Mouse (Mus musculus) ES-E14 (cell line): ENCODE data around the gene Adgrd1. TPM values are rescaled to one million over a fixed set of nuclear protein-coding genes. Genes with fewer than 3 reads are reported as not detected.

ENCODE experiments used
- DNase-seq: peaks from one replicate; pipeline ENCODE4 v3.0.0-alpha.2; 2013; ENCODE audit warnings: low read depth, low spot score
- H3K27ac ChIP-seq: 2 replicates; pipeline ENCODE4 v1.5.1; 2012; ENCODE audit warnings: low read depth, mild to moderate bottlenecking, low read length, moderate library complexity, mixed read lengths; ENCODE audit not compliant: poor library complexity, insufficient read depth, severe bottlenecking
- H3K36me3 ChIP-seq: 2 replicates; pipeline ENCODE4 v1.6.1; 2012; ENCODE audit warnings: mild to moderate bottlenecking, low read length, moderate library complexity, mixed read lengths; ENCODE audit not compliant: control insufficient read depth, poor library complexity, insufficient read depth, severe bottlenecking
- H3K4me1 ChIP-seq, 2 experiments: fragments of 150-350 bp in 1 of 2; sonication (generic) in 1 of 2; 2 replicates each; pipeline ENCODE4 v1.6.1; 2012; ENCODE audit warnings: low read length in 2 of 2, mild to moderate bottlenecking in 1 of 2, mixed read lengths in 1 of 2; ENCODE audit not compliant: control insufficient read depth in 2 of 2, insufficient read depth in 2 of 2, poor library complexity in 1 of 2
- H3K4me3 ChIP-seq, 2 experiments: fragments of 150-350 bp in 1 of 2; sonication (generic) in 1 of 2; 2 replicates each; pipeline ENCODE4 v1.5.1; 2012; ENCODE audit warnings: low read length in 2 of 2, low read depth in 1 of 2, mild to moderate bottlenecking in 1 of 2, mixed read lengths in 1 of 2; ENCODE audit not compliant: insufficient read depth in 1 of 2, poor library complexity in 1 of 2, severe bottlenecking in 1 of 2
- H3K9ac ChIP-seq: 2 replicates; pipeline ENCODE4 v1.6.1; 2012; ENCODE audit warnings: low read depth, mild to moderate bottlenecking, low read length, mixed read lengths; ENCODE audit not compliant: poor library complexity, insufficient read depth, severe bottlenecking
- H3K9me3 ChIP-seq: fragments of 150-350 bp; sonication (generic); 2 replicates; pipeline ENCODE4 v1.6.1; 2012; ENCODE audit warnings: low read depth, mild to moderate bottlenecking, low read length; ENCODE audit not compliant: control insufficient read depth, insufficient read depth
- CHD2 ChIP-seq: IDR thresholded peaks from 2 replicates; pipeline ENCODE4 v1.6.1; 2014; ENCODE audit warnings: mild to moderate bottlenecking, low read depth, low read length, inconsistent platforms
- HCFC1 ChIP-seq: IDR thresholded peaks from 2 replicates; pipeline ENCODE4 v1.6.1; 2012; ENCODE audit warnings: low read length, inconsistent platforms, borderline replicate concordance; ENCODE audit not compliant: insufficient read depth
- MAFK ChIP-seq: IDR thresholded peaks from 2 replicates; pipeline ENCODE4 v1.6.1; 2014; ENCODE audit warnings: mild to moderate bottlenecking, low read depth, low read length, inconsistent platforms; ENCODE audit not compliant: insufficient read depth
- ZC3H11A ChIP-seq: IDR thresholded peaks from 2 replicates; pipeline ENCODE4 v1.6.1; 2012; ENCODE audit warnings: low read depth, mild to moderate bottlenecking, inconsistent platforms, low read length, borderline replicate concordance
- ZNF384 ChIP-seq: IDR thresholded peaks from 2 replicates; pipeline ENCODE4 v1.6.1; 2012; ENCODE audit warnings: low read depth, low read length, inconsistent platforms
- in situ Hi-C, 2 experiments: fragments of 600-800 bp; cut with MboI; formaldehyde crosslinking; loops; one replicate each; pipeline ENCODE4 v1.15.1; 2025; ENCODE audit warnings: low sequenced_read_pairs in 2 of 2, inconsistent platforms in 1 of 2; ENCODE audit not compliant: unreplicated experiment in 2 of 2
- total RNA-seq: library from RNA; depleted of rRNA; stranded (reverse); fragments of 300-350 nt; gene quantifications from 2 replicates; pipeline ENCODE4 v1.2.3, GENCODE M21; 2012

Gene Adgrd1
- total RNA-seq, 1 experiment, result 1.1 TPM

DNA sequence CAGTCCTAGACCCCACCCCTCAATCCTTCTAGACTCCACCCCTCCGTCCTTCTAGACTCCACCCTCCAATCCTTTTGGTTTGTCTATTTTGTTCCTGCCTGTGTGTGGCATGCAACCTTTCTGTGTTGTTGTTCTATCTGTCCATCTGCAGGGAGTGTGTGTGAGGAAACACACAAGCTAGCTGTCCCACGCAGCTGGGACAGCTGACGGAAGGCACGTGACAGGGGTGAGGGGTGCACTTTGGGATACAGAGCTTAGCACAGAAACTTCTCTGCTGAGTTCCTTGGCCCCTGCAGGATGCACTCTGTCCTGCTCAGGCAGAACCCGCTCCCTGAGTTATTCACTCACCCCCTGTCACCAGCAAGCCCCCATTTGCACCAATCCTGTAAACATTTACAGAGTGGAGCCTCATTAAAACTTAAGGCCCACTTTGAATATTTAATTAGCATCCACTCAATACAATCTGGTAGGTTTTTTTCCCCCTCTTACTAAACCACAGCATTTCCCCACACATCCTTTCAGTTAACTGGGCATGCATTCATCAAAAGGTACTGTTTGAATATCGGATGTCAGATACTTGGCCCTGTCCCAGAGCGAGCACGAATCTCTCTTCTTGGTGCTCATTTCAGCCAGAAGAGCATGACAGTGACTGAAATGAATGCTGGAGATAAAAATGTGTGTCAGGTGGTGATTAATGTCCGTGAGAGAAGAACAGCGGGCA is 4.0 kb upstream of the Adgrd1 start:
- Histone ChIP-seq H3K9ac (no peak overlapping the region), H3K27ac (no peak overlapping the region), H3K4me1 (no peaks in the 10 kb centered on the region), H3K4me3 (no peak overlapping the region), H3K9me3 (no peaks in the 10 kb centered on the region), H3K36me3 (no peaks in the 10 kb centered on the region)
- DNase-seq, result no peak
- in situ Hi-C loops, result no loop called here
- TF ChIP-seq ZC3H11A, result no peak

DNA sequence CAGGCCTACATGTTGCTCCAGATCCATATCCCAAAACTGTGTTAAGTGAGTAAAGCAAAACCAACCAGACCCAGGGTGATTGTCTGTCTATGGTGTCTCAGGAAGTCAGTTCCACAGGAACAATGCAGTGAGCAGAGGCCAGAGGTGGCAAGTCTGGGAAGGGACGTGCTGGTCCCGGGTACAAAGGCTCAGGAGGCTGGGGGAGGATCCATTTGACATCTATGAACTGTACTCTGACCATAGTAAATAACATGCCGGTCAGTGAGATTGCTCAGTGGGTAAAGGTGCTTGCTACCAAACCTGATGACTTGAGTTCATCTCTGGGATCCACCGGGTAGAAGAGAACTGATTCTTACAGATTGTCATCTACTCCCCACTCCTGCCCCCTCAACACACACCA is 3.4 kb upstream of the Adgrd1 start:
- no peak overlapping the region for H3K9ac ChIP-seq
- no peaks in the 10 kb centered on the region for H3K9me3 ChIP-seq
- in situ Hi-C loops, result no loop called here
- DNase-seq, result no peak
- H3K4me3 ChIP-seq, result no peak overlapping the region
- no peaks in the 10 kb centered on the region for H3K36me3 ChIP-seq
- no peaks in the 10 kb centered on the region for H3K4me1 ChIP-seq
- no peak overlapping the region for H3K27ac ChIP-seq
- no peak for TF ChIP-seq MAFK
- TF ChIP-seq ZNF384, result no peak
- no peak for TF ChIP-seq HCFC1
- no peak for TF ChIP-seq ZC3H11A
- TF ChIP-seq CHD2, result no peak

DNA sequence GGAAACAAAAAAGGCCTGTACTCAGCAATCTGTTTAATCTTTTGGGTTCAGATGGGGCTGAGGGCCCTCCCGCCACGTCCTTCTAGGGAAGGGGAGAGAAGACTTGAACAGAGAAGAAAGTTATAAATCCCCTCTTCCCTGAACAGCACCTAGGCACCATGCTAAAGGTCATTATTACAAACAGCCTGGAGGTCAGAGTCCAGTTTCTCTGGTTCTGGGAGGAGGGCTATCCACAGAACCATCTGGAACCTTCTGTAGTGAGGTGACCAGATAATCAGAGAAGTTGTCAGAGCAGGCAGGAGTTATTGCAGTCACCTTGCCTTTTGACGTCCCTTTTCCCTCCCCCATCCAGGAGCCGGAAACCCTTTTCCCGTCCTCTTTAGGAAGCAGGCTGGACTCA is 2.3 kb upstream of the Adgrd1 start:
- Histone ChIP-seq H3K9me3 (no peaks in the 10 kb centered on the region), H3K9ac (no peak overlapping the region), H3K4me1 (no peaks in the 10 kb centered on the region), H3K27ac (no peak overlapping the region), H3K36me3 (no peaks in the 10 kb centered on the region), H3K4me3 (no peak overlapping the region)
- in situ Hi-C loops, result no loop called here
- no peak for DNase-seq
- TF ChIP-seq HCFC1, result no peak
- TF ChIP-seq ZNF384, result no peak
- no peak for TF ChIP-seq CHD2
- no peak for TF ChIP-seq ZC3H11A
- no peak for TF ChIP-seq MAFK

DNA sequence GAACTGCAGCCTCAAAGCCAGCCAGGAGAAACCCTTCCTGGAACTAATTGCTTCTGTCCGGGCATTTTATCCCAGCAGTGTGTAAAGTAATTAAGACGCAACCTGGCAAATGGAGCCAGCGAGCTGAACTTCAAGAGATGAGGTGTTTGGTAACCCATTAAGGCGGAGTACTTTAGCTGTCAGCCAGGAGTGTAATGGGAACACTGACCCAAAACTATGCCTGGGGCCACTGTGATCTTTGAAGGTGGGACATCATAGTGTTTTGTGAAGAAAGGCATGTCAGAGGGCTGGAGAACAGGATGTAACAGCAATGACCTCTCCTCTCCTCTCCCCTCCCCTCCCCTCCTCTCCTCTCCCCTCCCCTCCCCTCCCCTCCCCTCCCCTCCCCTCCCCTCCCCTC is 7.5 kb downstream of the Adgrd1 start:
- Histone ChIP-seq H3K36me3 (no peaks in the 10 kb centered on the region), H3K9me3 (no peaks in the 10 kb centered on the region), H3K4me1 (peaks cover 0 to 7% of the 10 kb centered on the region in 2 experiments; a peak in 2 of 4 replicates), H3K4me3 (no peak overlapping the region), H3K9ac (no peak overlapping the region), H3K27ac (no peak overlapping the region)
- peak; percentile 33 for DNase-seq
- in situ Hi-C loops, result no loop called here
- TF ChIP-seq ZNF384, result no peak
- TF ChIP-seq HCFC1, result no peak

DNA sequence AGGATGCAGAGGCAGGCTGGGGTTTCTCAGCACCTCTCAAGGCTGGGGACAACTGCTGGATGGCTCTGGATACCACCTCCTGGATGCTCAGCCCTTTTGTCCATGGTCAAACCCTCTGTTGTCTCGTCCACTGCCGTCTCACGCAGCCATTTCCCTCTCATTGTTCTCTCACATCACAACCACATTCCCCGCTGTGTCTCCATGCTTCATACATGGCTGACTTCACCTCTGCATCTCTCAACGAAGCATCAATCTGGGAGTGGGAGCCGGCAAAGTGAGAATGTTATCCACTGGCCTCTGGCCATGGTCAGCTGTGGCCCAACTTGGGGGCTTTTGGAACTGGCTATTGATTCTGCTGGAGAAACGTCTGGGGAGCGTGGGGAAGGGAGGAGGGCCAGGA is 15.2 kb downstream of the Adgrd1 start:
- in situ Hi-C loops, result no loop called here
- H3K4me1 ChIP-seq, result peaks cover 0 to 11% of the 10 kb centered on the region in 2 experiments; a peak in 2 of 4 replicates
- H3K9ac ChIP-seq, result no peak overlapping the region
- DNase-seq, result no peak
- H3K27ac ChIP-seq, result no peak overlapping the region
- no peak for TF ChIP-seq ZNF384
- no peak for TF ChIP-seq HCFC1
- TF ChIP-seq CHD2, result no peak
- TF ChIP-seq ZC3H11A, result no peak
- TF ChIP-seq MAFK, result no peak
- no peaks in the 10 kb centered on the region for H3K36me3 ChIP-seq
- H3K4me3 ChIP-seq, result no peak overlapping the region
- no peaks in the 10 kb centered on the region for H3K9me3 ChIP-seq
